Mouse (Mus musculus): ENCODE results near the gene Dapk3. TPM values are rescaled to one million over a fixed set of nuclear protein-coding genes. Genes with fewer than 3 reads are reported as not detected.

The Dapk3 gene
- total and polyA plus RNA-seq, 3 experiments = 34.2 to 69.8 (median 40.8) TPM

DNA sequence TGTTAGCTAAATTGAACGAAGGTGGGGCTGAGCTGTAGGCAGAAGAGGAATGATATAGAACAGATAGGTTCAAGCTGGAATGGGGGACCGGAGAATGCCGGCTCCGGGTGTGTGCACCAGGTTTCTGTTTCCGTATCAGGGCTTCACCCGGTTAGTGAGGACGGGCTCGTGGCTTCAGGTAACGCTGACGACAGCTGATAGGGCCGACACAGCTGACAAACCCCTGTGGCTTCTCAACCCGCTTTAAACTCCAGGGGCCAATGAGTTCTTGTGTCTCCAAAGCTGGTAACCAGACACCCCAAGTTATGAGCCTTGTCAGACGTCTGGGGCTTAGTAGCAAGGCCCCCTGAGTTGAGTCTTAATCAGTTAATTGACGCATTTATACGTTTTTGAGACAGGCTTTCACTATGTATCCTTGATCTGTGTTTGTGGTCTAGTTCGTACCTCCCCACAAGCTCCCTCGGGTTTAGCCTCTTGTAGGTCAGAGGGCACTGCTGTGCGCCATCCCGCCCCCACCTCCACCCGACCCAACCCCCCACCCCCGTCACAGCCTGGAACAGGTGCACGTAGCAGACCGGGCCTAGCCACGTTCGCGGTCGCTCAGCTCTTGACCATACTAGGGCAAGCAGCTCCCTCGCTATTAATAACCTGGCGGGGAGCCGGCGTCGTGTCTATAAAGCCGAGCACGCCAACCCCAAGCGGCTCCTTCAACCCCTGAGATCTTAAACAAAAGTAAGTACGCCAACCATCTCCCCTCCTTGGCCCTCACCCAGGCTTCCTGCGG lies 11.4 kb downstream of the Dapk3 start:
- Histone ChIP-seq H3K4me1 (ENCODE audit: insufficient read depth, low read depth, low read length) (peaks cover 50% of the 10 kb centered on the region), H3K4me3 (ENCODE audit: low read depth, low read length) (no peak overlapping the region), H3K27me3 (ENCODE audit: insufficient read depth, low read length) (peaks cover 37% of the 10 kb centered on the region), H3K9me3 (replicated peaks) (no peaks in the 10 kb centered on the region), H3K36me3 (replicated peaks) (peaks cover 39% of the 10 kb centered on the region)
- no peak for ATAC-seq (ENCODE audit: extremely low read depth, insufficient number of reproducible peaks, low FRiP score, poor library complexity, severe bottlenecking)
- TF ChIP-seq GATA1 (IDR thresholded peaks at IDR 0.05; ENCODE audit: borderline replicate concordance, low read length) (no peak), CTCF (IDR thresholded peaks at IDR 0.05; ENCODE audit: low read depth, low read length) (no peak), GATA2 (IDR thresholded peaks at IDR 0.05; ENCODE audit: borderline replicate concordance, low read depth, low read length) (no peak), POLR2AphosphoS5 (IDR thresholded peaks at IDR 0.05; ENCODE audit: insufficient replicate concordance, low read depth, low read length) (no peak), TAL1 (conservative IDR thresholded peaks at IDR 0.05; ENCODE audit: low read depth, low read length) (no peak)
- no peak for DNase-seq (ENCODE audit: low spot score)

DNA sequence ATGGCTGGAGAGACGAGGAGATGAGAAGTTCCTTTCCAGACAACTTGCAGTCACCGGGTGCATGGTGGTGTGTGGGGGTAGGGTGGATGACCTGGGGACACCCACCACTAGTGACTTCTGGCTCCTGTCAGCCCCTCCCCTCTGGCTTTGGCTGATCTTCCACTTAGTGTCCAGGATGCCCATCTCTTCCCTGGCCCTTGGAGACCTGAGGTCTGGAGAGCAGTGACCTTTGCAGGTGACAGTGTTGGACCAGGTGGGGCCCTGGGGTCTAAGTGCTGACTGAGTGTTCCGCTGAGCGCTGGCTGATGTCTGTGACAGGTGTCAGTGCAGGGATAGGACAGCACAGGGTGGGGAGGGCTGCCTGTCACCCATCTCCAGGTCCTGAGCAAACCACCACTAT lies 12.5 kb downstream of the Dapk3 start:
- Histone ChIP-seq H3K9me3 (replicated peaks) (no peaks in the 10 kb centered on the region), H3K27me3 (ENCODE audit: insufficient read depth, low read length) (peaks cover 47% of the 10 kb centered on the region), H3K4me3 (ENCODE audit: low read depth, low read length) (no peak overlapping the region), H3K4me1 (ENCODE audit: insufficient read depth, low read depth, low read length) (peaks cover 42% of the 10 kb centered on the region), H3K36me3 (replicated peaks) (peaks cover 29% of the 10 kb centered on the region)
- ATAC-seq (ENCODE audit: extremely low read depth, insufficient number of reproducible peaks, low FRiP score, poor library complexity, severe bottlenecking) (no peak), DNase-seq (ENCODE audit: low spot score) (no peak)
- TF ChIP-seq CTCF (IDR thresholded peaks at IDR 0.05; ENCODE audit: low read depth, low read length) (no peak), TAL1 (conservative IDR thresholded peaks at IDR 0.05; ENCODE audit: low read depth, low read length) (no peak), GATA2 (IDR thresholded peaks at IDR 0.05; ENCODE audit: borderline replicate concordance, low read depth, low read length) (no peak), POLR2AphosphoS5 (IDR thresholded peaks at IDR 0.05; ENCODE audit: insufficient replicate concordance, low read depth, low read length) (no peak)

- peaks cover 17% of the 10 kb centered on the region for H3K36me3 ChIP-seq (replicated peaks)
- DNase-seq (ENCODE audit: low spot score) = no peak
- H3K4me1 ChIP-seq (ENCODE audit: insufficient read depth, low read depth, low read length) = peaks cover 36% of the 10 kb centered on the region
- H3K27me3 ChIP-seq (ENCODE audit: insufficient read depth, low read length) = peaks cover 57% of the 10 kb centered on the region
- no peaks in the 10 kb centered on the region for H3K9me3 ChIP-seq (replicated peaks)
- TF ChIP-seq GATA1 (IDR thresholded peaks at IDR 0.05; ENCODE audit: borderline replicate concordance, low read length) (no peak), POLR2AphosphoS5 (IDR thresholded peaks at IDR 0.05; ENCODE audit: insufficient replicate concordance, low read depth, low read length) (no peak), TAL1 (conservative IDR thresholded peaks at IDR 0.05; ENCODE audit: low read depth, low read length) (no peak), GATA2 (IDR thresholded peaks at IDR 0.05; ENCODE audit: borderline replicate concordance, low read depth, low read length) (no peak), CTCF (IDR thresholded peaks at IDR 0.05; ENCODE audit: low read depth, low read length) (no peak)
- no peak for ATAC-seq (ENCODE audit: extremely low read depth, insufficient number of reproducible peaks, low FRiP score, poor library complexity, severe bottlenecking)
- no peak overlapping the region for H3K4me3 ChIP-seq (ENCODE audit: low read depth, low read length)
Measured at GRCm38 (mm10) chr10:81196470-81197065, 13.8 kb downstream of the Dapk3 start.

DNA sequence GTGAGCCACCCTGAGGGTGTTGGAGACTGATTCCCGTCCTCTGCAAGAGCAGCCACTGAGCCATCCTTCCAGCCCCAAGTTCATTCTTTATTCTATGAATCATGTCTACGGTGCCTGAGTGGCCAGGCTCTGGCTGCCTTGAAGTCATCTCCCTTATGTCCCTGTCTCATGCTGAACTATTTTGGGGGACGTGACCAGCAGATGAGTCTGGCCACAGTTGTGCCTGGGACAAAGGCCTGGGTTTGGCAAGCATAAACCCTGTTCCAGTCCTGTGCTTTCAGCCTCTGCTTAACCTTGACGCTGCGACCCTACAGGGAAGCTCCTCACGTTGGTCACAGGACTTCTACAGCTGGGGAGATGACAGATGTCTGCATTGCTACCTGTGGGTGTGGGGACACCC lies 14.5 kb downstream of the Dapk3 start:
- Histone ChIP-seq H3K36me3 (replicated peaks) (peaks cover 9% of the 10 kb centered on the region), H3K27me3 (ENCODE audit: insufficient read depth, low read length) (peaks cover 59% of the 10 kb centered on the region), H3K4me1 (ENCODE audit: insufficient read depth, low read depth, low read length) (peaks cover 29% of the 10 kb centered on the region), H3K9me3 (replicated peaks) (no peaks in the 10 kb centered on the region), H3K4me3 (ENCODE audit: low read depth, low read length) (no peak overlapping the region)
- ATAC-seq (ENCODE audit: extremely low read depth, insufficient number of reproducible peaks, low FRiP score, poor library complexity, severe bottlenecking) (no peak), DNase-seq (ENCODE audit: low spot score) (no peak)
- TF ChIP-seq CTCF (IDR thresholded peaks at IDR 0.05; ENCODE audit: low read depth, low read length) = no peak
- TF ChIP-seq POLR2AphosphoS5 (IDR thresholded peaks at IDR 0.05; ENCODE audit: insufficient replicate concordance, low read depth, low read length) = no peak

DNA sequence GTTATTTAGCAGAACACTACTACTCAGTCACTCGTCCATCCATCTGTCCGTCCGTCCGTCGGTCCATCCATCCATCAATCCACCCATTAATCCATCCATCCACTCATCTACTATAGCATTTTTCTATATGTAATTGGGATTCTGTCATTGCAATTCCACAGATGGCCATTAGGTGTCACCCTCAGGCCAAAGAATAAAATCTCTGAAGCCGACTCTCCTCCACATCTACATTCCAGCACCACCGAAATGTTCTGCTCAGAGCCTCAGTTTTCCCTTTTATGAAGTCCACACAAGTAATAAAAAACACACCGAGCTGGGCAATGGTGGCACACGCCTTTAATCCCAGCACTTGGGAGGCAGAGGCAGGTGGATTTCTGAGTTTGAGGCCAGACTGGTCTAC lies 15.4 kb downstream of the Dapk3 start:
- H3K27me3 ChIP-seq (ENCODE audit: insufficient read depth, low read length) = peaks cover 59% of the 10 kb centered on the region
- ATAC-seq (ENCODE audit: extremely low read depth, insufficient number of reproducible peaks, low FRiP score, poor library complexity, severe bottlenecking) = no peak

GRCm38 (mm10) chr10:81198990-81199389 lies 16.2 kb downstream of the Dapk3 start:
- no peaks in the 10 kb centered on the region for H3K9me3 ChIP-seq (replicated peaks)
- H3K4me1 ChIP-seq (ENCODE audit: insufficient read depth, low read depth, low read length) = peaks cover 26% of the 10 kb centered on the region
- DNase-seq (ENCODE audit: low spot score) (no peak), ATAC-seq (ENCODE audit: extremely low read depth, insufficient number of reproducible peaks, low FRiP score, poor library complexity, severe bottlenecking) (no peak)
- H3K36me3 ChIP-seq (replicated peaks) = no peaks in the 10 kb centered on the region
- TF ChIP-seq TAL1 (conservative IDR thresholded peaks at IDR 0.05; ENCODE audit: low read depth, low read length) (no peak), POLR2AphosphoS5 (IDR thresholded peaks at IDR 0.05; ENCODE audit: insufficient replicate concordance, low read depth, low read length) (no peak), GATA1 (IDR thresholded peaks at IDR 0.05; ENCODE audit: borderline replicate concordance, low read length) (no peak), CTCF (IDR thresholded peaks at IDR 0.05; ENCODE audit: low read depth, low read length) (no peak), GATA2 (IDR thresholded peaks at IDR 0.05; ENCODE audit: borderline replicate concordance, low read depth, low read length) (no peak)
- peaks cover 64% of the 10 kb centered on the region for H3K27me3 ChIP-seq (ENCODE audit: insufficient read depth, low read length)
- H3K4me3 ChIP-seq (ENCODE audit: low read depth, low read length) = no peak overlapping the region

More for the DNA sequence above, 15.4 kb downstream of the Dapk3 start:
- Histone ChIP-seq H3K36me3 (replicated peaks) (peaks cover under 1% of the 10 kb centered on the region), H3K4me3 (ENCODE audit: low read depth, low read length) (no peak overlapping the region), H3K9me3 (replicated peaks) (no peaks in the 10 kb centered on the region), H3K4me1 (ENCODE audit: insufficient read depth, low read depth, low read length) (peaks cover 25% of the 10 kb centered on the region)
- no peak for TF ChIP-seq GATA1 (IDR thresholded peaks at IDR 0.05; ENCODE audit: borderline replicate concordance, low read length)
- no peak for TF ChIP-seq POLR2AphosphoS5 (IDR thresholded peaks at IDR 0.05; ENCODE audit: insufficient replicate concordance, low read depth, low read length)
- peak; percentile 75 for TF ChIP-seq CTCF (IDR thresholded peaks at IDR 0.05; ENCODE audit: low read depth, low read length)
- peak; percentile 39 for DNase-seq (ENCODE audit: low spot score)

Data from G1E (cell line).